Comparison of ENCODE assay signal across 14 mouse cellular contexts in the genomic region with DNA sequence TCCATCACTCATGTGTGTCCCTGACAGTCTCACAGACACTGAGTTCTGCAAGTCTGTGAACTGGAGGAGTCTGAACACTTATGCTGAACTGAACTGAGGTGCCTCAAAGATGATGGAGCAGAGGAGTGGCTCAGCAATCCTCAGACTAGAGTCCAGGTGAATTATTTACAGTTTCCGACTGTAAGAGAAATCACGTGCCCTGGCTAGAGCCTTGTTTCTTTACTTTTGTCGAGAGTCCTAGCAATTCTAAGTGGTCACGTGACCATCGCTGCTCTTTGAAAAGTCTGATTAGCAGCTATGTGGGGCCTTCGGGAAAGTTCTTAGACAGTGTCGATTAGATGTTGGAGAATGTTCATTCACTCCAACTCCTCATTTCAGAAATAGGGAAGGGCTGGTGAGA. TPM values are rescaled to one million over a fixed set of nuclear protein-coding genes. Genes with fewer than 3 reads are reported as not detected.
DNase-seq lines count a peak whose midpoint lies in the region; ATAC-seq and TF ChIP-seq lines count a peak whose summit lies in the region.
"Had no signal": no experiment of that assay in that cellular context is flagged by ENCODE, and none has a peak within 500 bp of the region (broad histone marks: within the 10 kb centered on the region; RNA-seq: fewer than 3 reads in every experiment).

No protein-coding gene starts in this region.

- DNase-seq in ES-E14 (ENCODE audit: low read depth, low spot score) = no peak
- DNase-seq in kidney, postnatal 4 days = peak; percentile 44 to 68
- DNase-seq in lung, postnatal 14 days = peak; percentile 57
- DNase-seq in thymus, postnatal 10 days (ENCODE audit: low spot score in 2 of 2) = no peak
- no peak for DNase-seq in retina, postnatal 1 day
- no peak for DNase-seq in urinary bladder, postnatal 25 days (ENCODE audit: low spot score)
- DNase-seq: thymus, postnatal 4 days had no signal

- H3K4me3 ChIP-seq in ES-E14 (ENCODE audit: insufficient read depth in 1 of 2, low read depth in 1 of 2, low read length in 2 of 2, poor library complexity in 1 of 2, severe bottlenecking in 1 of 2) = no peak overlapping the region
- H3K4me3 ChIP-seq in intestine, embryonic 15.5 days (replicated peaks) = no peak overlapping the region
- H3K4me3 ChIP-seq: myocyte had no signal

- no peaks in the 10 kb centered on the region for H3K9me3 ChIP-seq in ES-E14 (ENCODE audit: control insufficient read depth, insufficient read depth, low read depth, low read length)
- no peaks in the 10 kb centered on the region for H3K9me3 ChIP-seq in intestine, embryonic 15.5 days

- H3K4me1 ChIP-seq in ES-E14 (ENCODE audit: control insufficient read depth in 2 of 2, insufficient read depth in 2 of 2, low read length in 2 of 2, poor library complexity in 1 of 2) = peaks cover 10 to 29% of the 10 kb centered on the region in 2 experiments; a peak in 3 of 4 replicates
- H3K4me1 ChIP-seq in intestine, embryonic 15.5 days (replicated peaks) = peaks cover 27% of the 10 kb centered on the region

- WGBS in intestine, embryonic 15.5 days = 41% methylated on average over 7 of the region's 7 CpGs

- H3K27me3 ChIP-seq in intestine, embryonic 15.5 days (replicated peaks) = no peaks in the 10 kb centered on the region

- H3K36me3 ChIP-seq in ES-E14 (ENCODE audit: control insufficient read depth, insufficient read depth, low read length, poor library complexity, severe bottlenecking) = no peaks in the 10 kb centered on the region
- no peaks in the 10 kb centered on the region for H3K36me3 ChIP-seq in intestine, embryonic 15.5 days

- peak overlapping the region; percentile 39 for H3K4me2 ChIP-seq in intestine, embryonic 15.5 days (replicated peaks)
- H3K4me2 ChIP-seq: heart, embryonic 11.5 days had no signal

- in situ Hi-C loops in ES-E14 (cut with MboI; ENCODE audit: low sequenced_read_pairs in 2 of 2, unreplicated experiment in 2 of 2) = no loop called here

- peak; percentile 69 for ATAC-seq in intestine, embryonic 15.5 days
- no peak for ATAC-seq in megakaryocyte, adult 5-6 weeks (ENCODE audit: poor library complexity, severe bottlenecking)

- no peak overlapping the region for H3K27ac ChIP-seq in ES-E14 (ENCODE audit: insufficient read depth, low read depth, low read length, poor library complexity, severe bottlenecking)
- H3K27ac ChIP-seq in intestine, embryonic 15.5 days = peak overlapping the region; percentile 77

- peak overlapping the region; percentile 26; the same call in 1 of the 2 replicates for H3K9ac ChIP-seq in ES-E14 (ENCODE audit: insufficient read depth, low read depth, low read length, poor library complexity, severe bottlenecking)
- no peak overlapping the region for H3K9ac ChIP-seq in intestine, embryonic 15.5 days

TF ChIP-seq in ES-E14, 5 proteins besides CTCF, POLR2A, EP300 and RAD21:
- no peak for TF ChIP-seq ZNF384 (IDR thresholded peaks at IDR 0.05; ENCODE audit: low read depth, low read length)
- TF ChIP-seq CHD2 (IDR thresholded peaks at IDR 0.05; ENCODE audit: low read depth, low read length) = no peak
- TF ChIP-seq MAFK (IDR thresholded peaks at IDR 0.05; ENCODE audit: insufficient read depth, low read depth, low read length) = no peak
- TF ChIP-seq HCFC1 (IDR thresholded peaks at IDR 0.05; ENCODE audit: borderline replicate concordance, insufficient read depth, low read length) = no peak
- no peak for TF ChIP-seq ZC3H11A (IDR thresholded peaks at IDR 0.05; ENCODE audit: borderline replicate concordance, low read depth, low read length)

RNA-seq across cellular contexts. Expression of a gene that starts 1.2 kb away (rescaled TPM):
- 47.6 and 51.1 TPM in 2 replicates for total RNA-seq in ES-E14 (2012; rRNA removed)
- 51.1 and 61.9 TPM in 2 replicates for polyA plus RNA-seq in intestine, embryonic 15.5 days (2015; fragmentation: Nextera tagmentation; extraction: Ambion mirVana)
- 50.9 and 52.3 TPM in 2 replicates for total RNA-seq in megakaryocyte, adult 5-6 weeks (2015)
- total RNA-seq in megakaryocyte, adult 5-6 weeks (2017) = 14.9 and 20.2 TPM in 2 replicates

RNA-seq across cellular contexts. Expression of a gene that starts 2.8 kb away (rescaled TPM):
- 2.1 TPM in 1 of 2 replicates, not detected in the other for total RNA-seq in ES-E14 (2012; rRNA removed)
- 9.4 and 18.5 TPM in 2 replicates for polyA plus RNA-seq in intestine, embryonic 15.5 days (2015; fragmentation: Nextera tagmentation; extraction: Ambion mirVana)
- total RNA-seq in megakaryocyte, adult 5-6 weeks (2015) = not detected in 2 replicates
- not detected in 2 replicates for total RNA-seq in megakaryocyte, adult 5-6 weeks (2017)

RNA-seq across cellular contexts. Expression of a gene that starts 14.3 kb away (rescaled TPM):
- total RNA-seq in ES-E14 (2012; rRNA removed) = 102 and 172 TPM in 2 replicates
- polyA plus RNA-seq in intestine, embryonic 15.5 days (2015; fragmentation: Nextera tagmentation; extraction: Ambion mirVana) = 120 and 126 TPM in 2 replicates
- 0.76 and 0.82 TPM in 2 replicates for total RNA-seq in megakaryocyte, adult 5-6 weeks (2015)
- total RNA-seq in megakaryocyte, adult 5-6 weeks (2017) = 0.49 and 0.88 TPM in 2 replicates

RNA-seq across cellular contexts. Expression of a gene that starts 15.6 kb away (rescaled TPM):
- total RNA-seq in ES-E14 (2012; rRNA removed) = 0.22 and 0.26 TPM in 2 replicates
- not detected in 2 replicates for polyA plus RNA-seq in intestine, embryonic 15.5 days (2015; fragmentation: Nextera tagmentation; extraction: Ambion mirVana)
- not detected in 2 replicates for total RNA-seq in megakaryocyte, adult 5-6 weeks (2015)
- not detected in 2 replicates for total RNA-seq in megakaryocyte, adult 5-6 weeks (2017)
- total RNA-seq: adrenal gland, postnatal 36 days; layer of hippocampus, adult 18-20 months had no signal
- polyA plus RNA-seq: heart, embryonic 11.5 days; limb, embryonic 14.5 days; myocyte had no signal

RNA-seq across cellular contexts. Expression of a gene that starts 28.0 kb away (rescaled TPM):
- 2.9 and 4.2 TPM in 2 replicates for total RNA-seq in ES-E14 (2012; rRNA removed)
- 4.7 and 14.8 TPM in 2 replicates for polyA plus RNA-seq in intestine, embryonic 15.5 days (2015; fragmentation: Nextera tagmentation; extraction: Ambion mirVana)
- 3.2 and 7.9 TPM in 2 replicates for total RNA-seq in megakaryocyte, adult 5-6 weeks (2015)
- total RNA-seq in megakaryocyte, adult 5-6 weeks (2017) = 1.4 and 2.0 TPM in 2 replicates

Comparison
In these comparisons a context has a peak if more than half of its experiments do, and no peak if none do; other contexts are left out.
1. DNase-seq: peak in kidney, postnatal 4 days (2 of 2) and lung, postnatal 14 days (single experiment); none in ES-E14 (single experiment), thymus, postnatal 10 days (0 of 2), retina, postnatal 1 day (single experiment) and urinary bladder, postnatal 25 days (single experiment).
2. RNA of a gene that starts 14.3 kb away (total RNA-seq): 102 to 172 TPM in ES-E14; 0.49 to 0.88 TPM in megakaryocyte, adult 5-6 weeks; every median in the first group is over 10 times any median in the second.